In the genomic region with DNA sequence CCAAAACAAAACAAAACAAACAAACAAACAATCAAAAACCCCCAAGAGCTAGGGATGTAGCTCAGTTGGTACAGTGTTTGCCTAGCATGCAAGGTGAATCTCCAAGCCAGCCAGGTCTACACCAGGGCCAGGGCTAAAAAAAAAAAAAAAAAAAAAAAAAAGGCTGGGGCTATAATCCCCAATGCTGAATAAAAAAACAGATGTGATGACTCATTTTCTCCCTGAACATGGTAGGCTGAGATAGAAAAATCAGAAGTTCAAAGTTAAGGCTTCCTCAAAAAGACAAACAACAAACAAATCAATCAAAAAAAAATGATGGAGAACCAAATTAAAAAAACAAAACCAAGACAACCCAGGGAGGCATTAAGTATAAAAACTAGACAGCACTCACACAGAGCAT, we compare ENCODE assay signal across 22 mouse cellular contexts. TPM values are rescaled to one million over a fixed set of nuclear protein-coding genes. Genes with fewer than 3 reads are reported as not detected.
A peak's percentile ranks its signal among the peaks of the same experiment; 100 is the strongest.
DNase-seq lines count a peak whose midpoint lies in the region; ATAC-seq and TF ChIP-seq lines count a peak whose summit lies in the region.
"Had no signal": no experiment of that assay in that cellular context is flagged by ENCODE, and none has a peak within 500 bp of the region (broad histone marks: within the 10 kb centered on the region; RNA-seq: fewer than 3 reads in every experiment).

No protein-coding gene starts in this region.

- H3K36me3 ChIP-seq in heart, adult 2 months (ENCODE audit: control insufficient read depth, insufficient read depth, low read length), result no peaks in the 10 kb centered on the region
- H3K36me3 ChIP-seq in heart, embryonic 11.5 days (ENCODE audit: control insufficient read depth, insufficient read depth, low read length), result no peaks in the 10 kb centered on the region
- no peaks in the 10 kb centered on the region for H3K36me3 ChIP-seq in thymus, adult 2 months (ENCODE audit: control insufficient read depth, insufficient read depth, low read length)
- H3K36me3 ChIP-seq in forebrain, embryonic 13.5 days (ENCODE audit: poor library complexity, severe bottlenecking), result no peaks in the 10 kb centered on the region
- H3K36me3 ChIP-seq: heart, embryonic 13.5 days; liver, embryonic 12.5 days; midbrain, embryonic 10.5 days; midbrain, embryonic 15.5 days had no signal

- no peak for TF ChIP-seq CTCF in heart, adult 2 months (IDR thresholded peaks at IDR 0.05)
- no peak for TF ChIP-seq CTCF in thymus, adult 2 months (IDR thresholded peaks at IDR 0.05; ENCODE audit: borderline replicate concordance, control insufficient read depth, extremely low read depth, insufficient read depth, low read length, poor library complexity)

- H3K4me2 ChIP-seq in heart, embryonic 11.5 days, result no peak overlapping the region
- no peak overlapping the region for H3K4me2 ChIP-seq in forebrain, embryonic 13.5 days
- H3K4me2 ChIP-seq: heart, embryonic 13.5 days; liver, embryonic 12.5 days; midbrain, embryonic 15.5 days had no signal

- DNase-seq in heart, adult 2 months, result no peak
- DNase-seq in thymus, adult 2 months, result no peak
- DNase-seq in thymus, postnatal 0 days (ENCODE audit: low spot score), result no peak
- DNase-seq: cerebellum, adult 8-10 months; cerebellum, postnatal 36 days; kidney, adult 8-10 months; layer of hippocampus, postnatal 36 days; left cerebral cortex, postnatal 4 days; right cerebral cortex, postnatal 25 days had no signal

- H3K27ac ChIP-seq in heart, adult 2 months, result peak overlapping the region; percentile 23
- no peak overlapping the region for H3K27ac ChIP-seq in heart, embryonic 11.5 days (ENCODE audit: low read depth, low read length)
- peak overlapping the region; percentile 85; the same call in 1 of the 2 replicates for H3K27ac ChIP-seq in thymus, adult 2 months (ENCODE audit: control insufficient read depth, insufficient read depth, low read length)
- H3K27ac ChIP-seq in brown adipose tissue, adult 24 weeks (replicated peaks; ENCODE audit: low read depth, low read length), result peak overlapping the region; percentile 96
- H3K27ac ChIP-seq in forebrain, embryonic 13.5 days, result no peak overlapping the region
- H3K27ac ChIP-seq: liver, embryonic 12.5 days; midbrain, embryonic 10.5 days; midbrain, embryonic 15.5 days; stomach, postnatal 0 days had no signal

- no peak for ATAC-seq in heart, embryonic 11.5 days (replicated peaks; ENCODE audit: insufficient number of reproducible peaks, low FRiP score, low TSS enrichment)
- ATAC-seq in forebrain, embryonic 13.5 days, result no peak
- ATAC-seq in erythroblast, adult 5-6 weeks (replicated peaks; ENCODE audit: low FRiP score, poor library complexity, severe bottlenecking), result no peak
- ATAC-seq: forebrain, embryonic 16.5 days; hindbrain, embryonic 16.5 days; intestine, embryonic 16.5 days; liver, embryonic 12.5 days; midbrain, embryonic 15.5 days had no signal

- TF ChIP-seq POLR2A in heart, adult 2 months (IDR thresholded peaks at IDR 0.05; ENCODE audit: insufficient read depth, low read depth, low read length), result no peak
- no peak for TF ChIP-seq POLR2A in thymus, adult 2 months (IDR thresholded peaks at IDR 0.05; ENCODE audit: control insufficient read depth, extremely low read depth, insufficient read depth, low read length, poor library complexity)

- no peaks in the 10 kb centered on the region for H3K79me2 ChIP-seq in heart, adult 2 months (replicated peaks; ENCODE audit: control insufficient read depth, insufficient read depth, low read length)

- H3K27me3 ChIP-seq in heart, adult 2 months (ENCODE audit: control insufficient read depth, insufficient read depth, low read length), result no peaks in the 10 kb centered on the region
- no peaks in the 10 kb centered on the region for H3K27me3 ChIP-seq in heart, embryonic 11.5 days (ENCODE audit: control insufficient read depth, insufficient read depth, low read length)
- no peaks in the 10 kb centered on the region for H3K27me3 ChIP-seq in thymus, adult 2 months (ENCODE audit: control insufficient read depth, insufficient read depth, low read length)
- H3K27me3 ChIP-seq in forebrain, embryonic 13.5 days, result no peaks in the 10 kb centered on the region
- H3K27me3 ChIP-seq: heart, embryonic 13.5 days; liver, embryonic 12.5 days; midbrain, embryonic 15.5 days had no signal

- H3K4me1 ChIP-seq in heart, adult 2 months (ENCODE audit: control insufficient read depth, insufficient read depth, low read length), result peaks cover 19% of the 10 kb centered on the region
- peaks cover 13% of the 10 kb centered on the region; the same call in 1 of the 2 replicates for H3K4me1 ChIP-seq in heart, embryonic 11.5 days (ENCODE audit: control insufficient read depth, insufficient read depth, low read length)
- H3K4me1 ChIP-seq in thymus, adult 2 months (replicated peaks; ENCODE audit: control insufficient read depth, insufficient read depth, low read length), result peaks cover 69% of the 10 kb centered on the region
- peaks cover 25% of the 10 kb centered on the region for H3K4me1 ChIP-seq in brown adipose tissue, adult 24 weeks (ENCODE audit: control insufficient read depth, insufficient read depth, insufficient read length, low read length)
- H3K4me1 ChIP-seq in forebrain, embryonic 13.5 days, result no peaks in the 10 kb centered on the region
- H3K4me1 ChIP-seq: midbrain, embryonic 10.5 days; midbrain, embryonic 15.5 days had no signal

- no peaks in the 10 kb centered on the region for H3K9me3 ChIP-seq in heart, embryonic 11.5 days (replicated peaks; ENCODE audit: control insufficient read depth, low read length)
- H3K9me3 ChIP-seq in forebrain, embryonic 13.5 days (replicated peaks), result no peaks in the 10 kb centered on the region
- H3K9me3 ChIP-seq: heart, embryonic 13.5 days; liver, embryonic 12.5 days; midbrain, embryonic 10.5 days; midbrain, embryonic 15.5 days had no signal

- no peak overlapping the region for H3K4me3 ChIP-seq in heart, adult 2 months
- H3K4me3 ChIP-seq in heart, embryonic 11.5 days (ENCODE audit: low read depth, low read length), result no peak overlapping the region
- H3K4me3 ChIP-seq in thymus, adult 2 months (ENCODE audit: control insufficient read depth, insufficient read depth, low read length), result no peak overlapping the region
- H3K4me3 ChIP-seq in brown adipose tissue, adult 24 weeks (ENCODE audit: insufficient read depth, low read depth, low read length), result no peak overlapping the region
- H3K4me3 ChIP-seq in forebrain, embryonic 13.5 days, result no peak overlapping the region
- H3K4me3 ChIP-seq: heart, embryonic 13.5 days; liver, embryonic 12.5 days; midbrain, embryonic 10.5 days; midbrain, embryonic 15.5 days had no signal

- intact Hi-C loops in heart, adult 2 months (cut with DNase I), result no loop called here

- TF ChIP-seq EP300 in heart, adult 2 months (IDR thresholded peaks at IDR 0.05; ENCODE audit: insufficient read depth, low read depth, low read length), result no peak

- no peak overlapping the region for H3K9ac ChIP-seq in heart, adult 2 months (ENCODE audit: low read depth, low read length)
- no peak overlapping the region for H3K9ac ChIP-seq in heart, embryonic 11.5 days (ENCODE audit: low read depth, low read length)
- H3K9ac ChIP-seq in forebrain, embryonic 13.5 days, result no peak overlapping the region
- H3K9ac ChIP-seq: heart, embryonic 13.5 days; liver, embryonic 12.5 days; liver, postnatal 0 days; midbrain, embryonic 15.5 days had no signal

RNA-seq across cellular contexts. Expression of a gene that starts 33.8 kb away (rescaled TPM):
- 1 to 10 TPM; 4.5 to 5.0 TPM for total RNA-seq in heart, adult 2 months (2021)
- 7.6 and 8.3 TPM in 2 replicates for polyA plus RNA-seq in heart, adult 2 months (2012; rRNA removed)
- 14.3 and 17.3 TPM in 2 replicates for polyA plus RNA-seq in heart, embryonic 11.5 days (2014; fragmentation: Nextera tagmentation; extraction: Ambion mirVana)
- 90.5 and 92.3 TPM in 2 replicates for polyA plus RNA-seq in thymus, adult 2 months (2012; rRNA removed)
- polyA plus RNA-seq in thymus, postnatal 0 days (2015; fragmentation: Nextera tagmentation; extraction: Ambion mirVana), result 9.9 TPM in 2 replicates
- polyA plus RNA-seq in brown adipose tissue, adult 24 weeks (2012; ENCODE audit: insufficient read depth, insufficient read length, missing spikeins), result 1.9 and 2.6 TPM in 2 replicates
- 0.43 and 0.72 TPM in 2 replicates for polyA plus RNA-seq in forebrain, embryonic 13.5 days (2015; fragmentation: Nextera tagmentation; extraction: Ambion mirVana)
- total RNA-seq in erythroblast, adult 5-6 weeks (2015; ENCODE audit: low replicate concordance), result 24.5 and 26.5 TPM in 2 replicates
- 2.9 and 6.3 TPM in 2 replicates for total RNA-seq in erythroblast, adult 5-6 weeks (2017; ENCODE audit: low replicate concordance)

Comparison
In these comparisons a context has a peak if more than half of its experiments do, and no peak if none do; other contexts are left out.
1. H3K27ac ChIP-seq: peak in heart, adult 2 months (single experiment), thymus, adult 2 months (single experiment) and brown adipose tissue, adult 24 weeks (single experiment); none in heart, embryonic 11.5 days (single experiment) and forebrain, embryonic 13.5 days (single experiment).